Mouse (Mus musculus): ENCODE measurements around the gene Canx. TPM values are rescaled to one million over a fixed set of nuclear protein-coding genes. Genes with fewer than 3 reads are reported as not detected.

The Canx gene
- polyA plus RNA-seq, 1 experiment, result 139 TPM

DNA sequence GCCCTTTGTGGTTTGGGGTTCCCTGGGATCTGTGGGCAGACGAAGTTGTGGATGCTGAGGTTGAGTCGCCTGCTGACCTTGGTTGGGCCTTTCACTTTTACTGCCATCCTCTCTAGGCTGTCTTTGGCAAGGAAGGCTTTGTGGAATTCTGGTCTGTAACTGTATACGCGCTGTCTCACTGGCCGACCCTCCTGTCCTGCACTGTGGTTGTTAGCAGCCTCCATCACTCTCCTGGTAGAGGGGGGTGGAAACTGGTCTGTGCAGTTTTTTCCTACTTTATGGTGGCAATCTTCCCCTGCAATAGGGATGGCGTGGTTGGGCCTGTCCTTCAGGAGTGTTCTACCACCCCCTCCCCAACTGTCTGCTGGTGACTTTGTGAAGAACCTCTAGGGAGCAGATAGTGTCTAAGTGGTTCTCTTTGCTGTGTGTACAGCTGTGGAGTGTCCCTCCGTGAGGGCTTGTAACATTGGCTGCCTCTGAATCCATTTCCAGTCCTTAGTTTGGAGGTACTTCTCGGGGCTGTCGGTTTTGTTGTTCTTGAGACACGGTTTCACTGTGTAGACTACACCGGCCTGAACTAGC lies 72.7 kb downstream of the Canx start:
- TF ChIP-seq TCF3 (IDR thresholded peaks at IDR 0.05; ENCODE audit: insufficient read length, low read depth) (no peak), MYOD1 (IDR thresholded peaks at IDR 0.05; ENCODE audit: control insufficient read depth in 1 of 3, insufficient read length in 2 of 3, low read depth in 2 of 3) (peak in 1 of 3 experiments; percentile 8)
- Histone ChIP-seq H3ac (ENCODE audit: control insufficient read depth, insufficient read length) (no peak overlapping the region), H3K4me3 (no peak overlapping the region), H3K27me3 (ENCODE audit: control insufficient read depth, insufficient read depth, insufficient read length) (no peaks in the 10 kb centered on the region), H3K79me2 (ENCODE audit: control insufficient read depth, insufficient read depth) (no peaks in the 10 kb centered on the region), H3K4me2 (ENCODE audit: low read depth) (peak overlapping the region; percentile 67), H3K36me3 (ENCODE audit: control insufficient read depth, insufficient read depth) (peaks cover 12% of the 10 kb centered on the region)

DNA sequence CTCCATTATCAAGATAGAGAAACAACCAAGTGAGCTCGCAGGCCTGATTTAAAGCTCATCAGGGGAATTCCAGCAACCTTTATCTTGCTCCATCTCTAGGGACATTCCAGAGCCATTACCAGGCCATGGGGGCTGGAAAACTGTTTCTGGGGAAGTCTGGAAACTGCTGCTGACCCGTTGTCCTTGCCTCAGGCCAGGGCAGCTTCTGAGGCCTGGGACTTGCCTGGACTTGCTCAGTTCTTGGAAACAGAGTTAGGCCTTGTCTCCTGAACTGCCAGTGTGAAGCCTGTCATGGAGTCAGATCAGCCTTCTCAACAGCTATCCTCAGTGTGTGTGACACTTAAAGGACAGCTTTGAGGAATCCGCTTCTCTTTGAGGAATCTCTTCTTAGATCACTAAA lies 73.3 kb downstream of the Canx start:
- TF ChIP-seq MAX (IDR thresholded peaks at IDR 0.05; ENCODE audit: low read depth), result no peak
- no peak for TF ChIP-seq E2F4 (IDR thresholded peaks at IDR 0.05; ENCODE audit: insufficient read depth)
- TF ChIP-seq REST (IDR thresholded peaks at IDR 0.05; ENCODE audit: insufficient read depth, insufficient read length), result no peak
- Histone ChIP-seq H3K4me3 (no peak overlapping the region), H3K79me2 (ENCODE audit: control insufficient read depth, insufficient read depth) (no peaks in the 10 kb centered on the region), H3K36me3 (ENCODE audit: control insufficient read depth, insufficient read depth) (peaks cover 6% of the 10 kb centered on the region), H3K4me2 (ENCODE audit: low read depth) (peak overlapping the region; percentile 67), H3K27me3 (ENCODE audit: control insufficient read depth, insufficient read depth, insufficient read length) (no peaks in the 10 kb centered on the region), H3ac (ENCODE audit: control insufficient read depth, insufficient read length) (no peak overlapping the region)

DNA sequence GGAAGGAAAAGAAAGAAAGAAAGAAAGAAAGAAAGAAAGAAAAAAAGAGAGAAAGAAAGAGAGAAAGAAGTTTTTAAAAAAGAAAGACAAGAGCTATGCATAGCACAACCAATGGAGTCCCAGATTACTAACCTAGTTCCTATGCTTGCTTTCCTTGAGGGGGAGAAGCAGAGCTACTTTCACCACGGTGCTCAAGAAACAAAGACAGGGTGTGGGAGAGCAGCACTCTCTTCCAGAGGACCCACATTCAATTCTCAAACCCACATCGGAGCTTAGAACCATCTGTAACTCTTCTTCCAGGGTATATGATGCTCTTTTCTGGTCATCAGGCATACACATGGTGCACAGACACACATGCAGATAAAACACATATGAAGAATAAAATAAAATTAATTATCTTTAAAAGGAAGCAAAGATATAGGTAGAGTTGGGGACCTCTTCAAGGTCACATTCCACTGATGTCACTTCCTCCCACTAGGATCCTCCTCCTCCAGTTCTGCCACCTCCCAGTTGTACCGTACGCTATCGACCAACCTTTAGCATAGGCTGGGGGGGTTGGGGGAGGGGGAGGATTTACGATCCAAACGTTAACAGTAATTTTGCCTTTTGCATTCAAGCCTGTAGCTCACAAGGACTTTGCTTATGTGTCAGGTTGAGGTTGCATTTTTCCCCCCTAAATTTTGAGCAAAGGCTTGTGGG lies 76.9 kb downstream of the Canx start:
- Histone ChIP-seq H3K4me3 (no peak overlapping the region), H3K4me2 (ENCODE audit: low read depth) (no peak overlapping the region), H3K27me3 (ENCODE audit: control insufficient read depth, insufficient read depth, insufficient read length) (no peaks in the 10 kb centered on the region), H3K79me2 (ENCODE audit: control insufficient read depth, insufficient read depth) (no peaks in the 10 kb centered on the region), H3K36me3 (ENCODE audit: control insufficient read depth, insufficient read depth) (no peaks in the 10 kb centered on the region), H3ac (ENCODE audit: control insufficient read depth, insufficient read length) (no peak overlapping the region)
- TF ChIP-seq MYOD1 (IDR thresholded peaks at IDR 0.05; ENCODE audit: control insufficient read depth in 1 of 3, insufficient read length in 2 of 3, low read depth in 2 of 3), result no peak
- TF ChIP-seq SRF (IDR thresholded peaks at IDR 0.05; ENCODE audit: control insufficient read depth, insufficient read length, low read depth), result no peak
- no peak for TF ChIP-seq MYOG (IDR thresholded peaks at IDR 0.05; ENCODE audit: control insufficient read depth in 1 of 3, insufficient read depth in 1 of 3, insufficient read length in 2 of 3, low read depth in 2 of 3)
- TF ChIP-seq USF1 (IDR thresholded peaks at IDR 0.05; ENCODE audit: low read depth), result no peak
- TF ChIP-seq REST (IDR thresholded peaks at IDR 0.05; ENCODE audit: insufficient read depth, insufficient read length), result no peak

DNA sequence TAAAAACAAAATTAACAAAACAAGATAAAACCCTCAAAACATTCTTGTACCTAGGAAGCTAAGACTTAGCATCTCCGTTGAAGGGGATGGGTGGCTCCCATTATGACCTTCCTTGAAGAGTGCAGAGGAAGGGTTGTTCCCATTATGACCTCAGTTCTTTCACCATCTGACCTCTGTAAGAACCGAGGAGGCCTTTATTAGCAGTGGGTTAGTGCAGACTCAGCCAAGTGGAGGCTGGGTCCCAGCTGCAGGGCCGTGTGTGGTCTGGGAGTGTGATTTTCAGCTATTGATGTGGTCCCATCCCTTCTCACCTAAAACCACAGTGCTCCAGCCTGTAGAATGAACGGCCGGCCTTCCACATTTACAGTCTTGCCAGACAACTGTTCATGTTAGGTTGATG lies 80.2 kb downstream of the Canx start:
- TF ChIP-seq POLR2A (IDR thresholded peaks at IDR 0.05; ENCODE audit: insufficient read length, low read depth), result no peak
- no peak for TF ChIP-seq MAX (IDR thresholded peaks at IDR 0.05; ENCODE audit: low read depth)
- TF ChIP-seq REST (IDR thresholded peaks at IDR 0.05; ENCODE audit: insufficient read depth, insufficient read length), result no peak
- no peak for TF ChIP-seq TCF12 (IDR thresholded peaks at IDR 0.05; ENCODE audit: insufficient read depth, poor library complexity, severe bottlenecking)
- Histone ChIP-seq H3K36me3 (ENCODE audit: control insufficient read depth, insufficient read depth) (no peaks in the 10 kb centered on the region), H3K27me3 (ENCODE audit: control insufficient read depth, insufficient read depth, insufficient read length) (no peaks in the 10 kb centered on the region), H3ac (ENCODE audit: control insufficient read depth, insufficient read length) (no peak overlapping the region), H3K4me3 (no peak overlapping the region), H3K79me2 (ENCODE audit: control insufficient read depth, insufficient read depth) (no peaks in the 10 kb centered on the region), H3K4me2 (ENCODE audit: low read depth) (no peak overlapping the region)

Other genes with a start within 250 kb of the Canx start
- 36.6 TPM for gene Tbc1d9b, start 194.3 kb downstream of the Canx start, polyA plus RNA-seq (2012; fragmentation: generic; extraction: Trizol)
- 7.8 TPM for gene Mrnip, start 151.2 kb downstream of the Canx start, polyA plus RNA-seq (2012; fragmentation: generic; extraction: Trizol)
- gene Sqstm1, start 114.8 kb downstream of the Canx start, polyA plus RNA-seq (2012; fragmentation: generic; extraction: Trizol), result 873 TPM
- gene Mgat4b, start 114.8 kb downstream of the Canx start, polyA plus RNA-seq (2012; fragmentation: generic; extraction: Trizol), result 89.2 TPM
- 1.8 TPM for gene Ltc4s, start 87.1 kb downstream of the Canx start, polyA plus RNA-seq (2012; fragmentation: generic; extraction: Trizol)
- 13.7 TPM for gene Maml1, start 33.4 kb downstream of the Canx start, polyA plus RNA-seq (2012; fragmentation: generic; extraction: Trizol)
- not detected for gene Cby3, start 28.8 kb upstream of the Canx start, polyA plus RNA-seq (2012; fragmentation: generic; extraction: Trizol)
- gene Hnrnph1, start 51.3 kb upstream of the Canx start, polyA plus RNA-seq (2012; fragmentation: generic; extraction: Trizol), result 54.5 TPM
- gene Rufy1, start 105.5 kb upstream of the Canx start, polyA plus RNA-seq (2012; fragmentation: generic; extraction: Trizol), result 13.9 TPM